Mouse (Mus musculus): ENCODE data around the gene Rnf43. TPM values are rescaled to one million over a fixed set of nuclear protein-coding genes. Genes with fewer than 3 reads are reported as not detected.

Rnf43 gene
- polyA plus RNA-seq, 1 experiment: 3.5 TPM

- DNase-seq (ENCODE audit: low read depth in 1 of 2, low spot score in 2 of 2): peak; percentile 60 to 84
- 55% methylated on average over 3 of the region's 3 CpGs for WGBS
- no peaks in the 10 kb centered on the region for H3K36me3 ChIP-seq (ENCODE audit: control insufficient read depth, insufficient read depth, low read length)
These were observed 108.5 kb downstream of the Rnf43 start for GRCm38 (mm10) chr11:87770989-87771388.

GRCm38 (mm10) chr11:87772354-87772753 is 109.8 kb downstream of the Rnf43 start:
- no peak for DNase-seq (ENCODE audit: low read depth in 1 of 2, low spot score in 2 of 2)
- Histone ChIP-seq H3K4me1 (ENCODE audit: control insufficient read depth, insufficient read depth, insufficient read length) (no peaks in the 10 kb centered on the region), H3K27ac (ENCODE audit: insufficient read depth, low read length) (no peak overlapping the region), H3K4me3 (ENCODE audit: extremely low read depth, insufficient read depth, insufficient read length) (no peak overlapping the region), H3K36me3 (ENCODE audit: control insufficient read depth, insufficient read depth, low read length) (no peaks in the 10 kb centered on the region), H3K27me3 (ENCODE audit: control insufficient read depth, insufficient read depth, low read length) (no peaks in the 10 kb centered on the region)
- no peak for TF ChIP-seq POLR2A (IDR thresholded peaks at IDR 0.05; ENCODE audit: low read depth, low read length)
- TF ChIP-seq CTCF (IDR thresholded peaks at IDR 0.05; ENCODE audit: extremely low read depth, insufficient read depth, insufficient read length, insufficient replicate concordance): no peak
- 94% methylated on average over 3 of the region's 3 CpGs for WGBS

More at GRCm38 (mm10) chr11:87770989-87771388, 108.5 kb downstream of the Rnf43 start:
- Histone ChIP-seq H3K4me1 (ENCODE audit: control insufficient read depth, insufficient read depth, insufficient read length) (no peaks in the 10 kb centered on the region), H3K4me3 (ENCODE audit: extremely low read depth, insufficient read depth, insufficient read length) (no peak overlapping the region), H3K27ac (ENCODE audit: insufficient read depth, low read length) (no peak overlapping the region), H3K27me3 (ENCODE audit: control insufficient read depth, insufficient read depth, low read length) (no peaks in the 10 kb centered on the region)
- peak; percentile 95; the same call in 1 of the 2 replicates for TF ChIP-seq CTCF (IDR thresholded peaks at IDR 0.05; ENCODE audit: extremely low read depth, insufficient read depth, insufficient read length, insufficient replicate concordance)
- no peak for TF ChIP-seq POLR2A (IDR thresholded peaks at IDR 0.05; ENCODE audit: low read depth, low read length)

GRCm38 (mm10) chr11:87778100-87778765 is 115.7 kb downstream of the Rnf43 start:
- Histone ChIP-seq H3K4me3 (ENCODE audit: extremely low read depth, insufficient read depth, insufficient read length) (no peak overlapping the region; the same call in 1 of the 2 replicates), H3K36me3 (ENCODE audit: control insufficient read depth, insufficient read depth, low read length) (no peaks in the 10 kb centered on the region), H3K27me3 (ENCODE audit: control insufficient read depth, insufficient read depth, low read length) (no peaks in the 10 kb centered on the region), H3K27ac (ENCODE audit: insufficient read depth, low read length) (no peak overlapping the region), H3K4me1 (ENCODE audit: control insufficient read depth, insufficient read depth, insufficient read length) (no peaks in the 10 kb centered on the region; the same call in 1 of the 2 replicates)
- no peak for TF ChIP-seq POLR2A (IDR thresholded peaks at IDR 0.05; ENCODE audit: low read depth, low read length)
- no peak for TF ChIP-seq CTCF (IDR thresholded peaks at IDR 0.05; ENCODE audit: extremely low read depth, insufficient read depth, insufficient read length, insufficient replicate concordance)
- WGBS: 54% methylated on average over 28 of the region's 32 CpGs
- no peak for DNase-seq (ENCODE audit: low read depth in 1 of 2, low spot score in 2 of 2)

- H3K36me3 ChIP-seq (ENCODE audit: control insufficient read depth, insufficient read depth, low read length): no peaks in the 10 kb centered on the region
- H3K27me3 ChIP-seq (ENCODE audit: control insufficient read depth, insufficient read depth, low read length): no peaks in the 10 kb centered on the region
- 79% methylated on average over 12 of the region's 12 CpGs for WGBS
- no peak overlapping the region for H3K4me3 ChIP-seq (ENCODE audit: extremely low read depth, insufficient read depth, insufficient read length)
- TF ChIP-seq POLR2A (IDR thresholded peaks at IDR 0.05; ENCODE audit: low read depth, low read length): no peak
- no peak for TF ChIP-seq CTCF (IDR thresholded peaks at IDR 0.05; ENCODE audit: extremely low read depth, insufficient read depth, insufficient read length, insufficient replicate concordance)
- H3K27ac ChIP-seq (ENCODE audit: insufficient read depth, low read length): no peak overlapping the region
- no peak for DNase-seq (ENCODE audit: low read depth in 1 of 2, low spot score in 2 of 2)
- no peaks in the 10 kb centered on the region; the same call in 1 of the 2 replicates for H3K4me1 ChIP-seq (ENCODE audit: control insufficient read depth, insufficient read depth, insufficient read length)
These were observed 116.4 kb downstream of the Rnf43 start for GRCm38 (mm10) chr11:87778915-87779314.

- Histone ChIP-seq H3K27me3 (ENCODE audit: control insufficient read depth, insufficient read depth, low read length) (no peaks in the 10 kb centered on the region), H3K4me3 (ENCODE audit: extremely low read depth, insufficient read depth, insufficient read length) (no peak overlapping the region), H3K36me3 (ENCODE audit: control insufficient read depth, insufficient read depth, low read length) (no peaks in the 10 kb centered on the region), H3K4me1 (ENCODE audit: control insufficient read depth, insufficient read depth, insufficient read length) (no peaks in the 10 kb centered on the region; the same call in 1 of the 2 replicates), H3K27ac (ENCODE audit: insufficient read depth, low read length) (no peak overlapping the region)
- no peak for TF ChIP-seq POLR2A (IDR thresholded peaks at IDR 0.05; ENCODE audit: low read depth, low read length)
- TF ChIP-seq CTCF (IDR thresholded peaks at IDR 0.05; ENCODE audit: extremely low read depth, insufficient read depth, insufficient read length, insufficient replicate concordance): no peak
- WGBS: 72% methylated on average over 4 of the region's 4 CpGs
- DNase-seq (ENCODE audit: low read depth in 1 of 2, low spot score in 2 of 2): no peak
These were observed 116.9 kb downstream of the Rnf43 start for GRCm38 (mm10) chr11:87779392-87779791.

- Histone ChIP-seq H3K4me1 (ENCODE audit: control insufficient read depth, insufficient read depth, insufficient read length) (no peaks in the 10 kb centered on the region; the same call in 1 of the 2 replicates), H3K4me3 (ENCODE audit: extremely low read depth, insufficient read depth, insufficient read length) (no peak overlapping the region), H3K27ac (ENCODE audit: insufficient read depth, low read length) (no peak overlapping the region), H3K36me3 (ENCODE audit: control insufficient read depth, insufficient read depth, low read length) (no peaks in the 10 kb centered on the region), H3K27me3 (ENCODE audit: control insufficient read depth, insufficient read depth, low read length) (no peaks in the 10 kb centered on the region)
- DNase-seq (ENCODE audit: low read depth in 1 of 2, low spot score in 2 of 2): no peak
- WGBS: 91% methylated on average over 8 of the region's 8 CpGs
- no peak for TF ChIP-seq POLR2A (IDR thresholded peaks at IDR 0.05; ENCODE audit: low read depth, low read length)
- TF ChIP-seq CTCF (IDR thresholded peaks at IDR 0.05; ENCODE audit: extremely low read depth, insufficient read depth, insufficient read length, insufficient replicate concordance): no peak
These were observed 117.6 kb downstream of the Rnf43 start for GRCm38 (mm10) chr11:87780130-87780529.

Other genes with a start within 250 kb of the Rnf43 start
- gene Gm11492, start 96.1 kb upstream of the Rnf43 start, polyA plus RNA-seq (2012; rRNA removed): not detected in 2 replicates
- gene Sept4, start 93.8 kb upstream of the Rnf43 start, polyA plus RNA-seq (2012; rRNA removed): 25.1 and 25.7 TPM in 2 replicates
- gene Mtmr4, start 70.6 kb upstream of the Rnf43 start, polyA plus RNA-seq (2012; rRNA removed): 23.8 and 28.1 TPM in 2 replicates
- 0.01 TPM in 1 of 2 replicates, not detected in the other for gene Hsf5, start 45.6 kb upstream of the Rnf43 start, polyA plus RNA-seq (2012; rRNA removed)
- gene Supt4a, start 74.8 kb downstream of the Rnf43 start, polyA plus RNA-seq (2012; rRNA removed): 59.1 and 62.2 TPM in 2 replicates
- gene Tspoap1, start 97.8 kb downstream of the Rnf43 start, polyA plus RNA-seq (2012; rRNA removed): 6.1 and 6.2 TPM in 2 replicates
- 21.9 and 28.7 TPM in 2 replicates for gene Mpo, start 130.9 kb downstream of the Rnf43 start, polyA plus RNA-seq (2012; rRNA removed)
- 0.02 and 0.09 TPM in 2 replicates for gene Lpo, start 165.6 kb downstream of the Rnf43 start, polyA plus RNA-seq (2012; rRNA removed)
- 12.6 and 13.3 TPM in 2 replicates for gene Mks1, start 190.5 kb downstream of the Rnf43 start, polyA plus RNA-seq (2012; rRNA removed)
- 2.5 and 12.7 TPM in 2 replicates for gene Epx, start 212.8 kb downstream of the Rnf43 start, polyA plus RNA-seq (2012; rRNA removed)
- gene Olfr462, start 229.5 kb downstream of the Rnf43 start, polyA plus RNA-seq (2012; rRNA removed): not detected in 2 replicates
- gene Olfr463, start 234.7 kb downstream of the Rnf43 start, polyA plus RNA-seq (2012; rRNA removed): not detected in 2 replicates